Mouse (Mus musculus) large intestine, adult 2 months (tissue): Measurements from ENCODE around the gene Fam114a1. TPM values are rescaled to one million over a fixed set of nuclear protein-coding genes. Genes with fewer than 3 reads are reported as not detected.

Experiments used
- DNase-seq: peaks from one replicate; pipeline ENCODE4 v3.0.0-alpha.2; 2012; ENCODE audit warnings: low read depth, low spot score
- WGBS: fragments of 180-500 bp; shearing (Covaris S2); methylation state at CpG from one replicate; pipeline ENCODE4 v1.1.7; 2018; 5-methylcytosine and 5-hydroxymethylcytosine counted together
- polyA plus RNA-seq: library from polyadenylated mRNA; depleted of rRNA; stranded (reverse); fragments of >200 nt; gene quantifications from 2 replicates; pipeline ENCODE4 v1.2.3, GENCODE M21; 2012; rRNA removed

Gene Fam114a1
- polyA plus RNA-seq, 1 experiment: 16.8 TPM

DNA sequence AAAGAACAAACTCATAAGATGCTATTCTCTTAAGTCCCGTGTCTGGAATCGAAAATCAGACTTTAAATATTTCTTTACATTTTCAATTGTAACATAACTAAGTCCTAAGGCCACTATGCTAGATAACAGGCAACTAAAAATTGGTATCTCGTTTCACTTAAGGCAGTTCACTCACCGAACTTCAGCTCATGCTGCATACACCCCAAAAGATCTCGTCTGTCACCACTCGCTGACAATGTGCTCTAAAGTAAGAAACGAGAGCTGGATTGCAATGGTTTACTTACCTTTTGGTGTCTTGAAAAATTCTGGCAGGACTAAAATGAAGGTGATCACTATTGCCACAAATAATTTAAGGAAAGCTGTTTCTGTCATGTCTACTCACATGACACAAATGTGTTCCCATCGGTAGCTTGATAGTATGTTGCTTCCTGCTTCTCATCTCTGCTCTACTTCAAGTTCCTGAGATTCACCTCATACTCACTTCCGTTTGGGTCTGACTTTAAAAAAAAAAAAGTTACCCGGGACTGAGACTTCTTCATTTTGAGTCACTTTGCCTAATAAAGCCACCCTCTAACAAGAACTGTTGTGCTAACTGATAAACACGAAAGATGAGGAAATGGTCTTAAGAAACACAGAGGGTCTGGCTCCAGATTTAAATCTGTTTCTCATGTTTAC, 121.5 kb downstream of the Fam114a1 start:
- DNase-seq: no peak
- 61% methylated on average over 11 of the region's 11 CpGs for WGBS

Other genes starting within 250 kb of the Fam114a1 start
- gene Klf3, start 166.7 kb upstream of the Fam114a1 start, polyA plus RNA-seq: 45.1 and 103 TPM in 2 replicates
- gene Tlr1, start 36.5 kb upstream of the Fam114a1 start, polyA plus RNA-seq: 6.0 and 7.7 TPM in 2 replicates
- 0.64 and 1.0 TPM in 2 replicates for gene Tlr6, start 10.0 kb upstream of the Fam114a1 start, polyA plus RNA-seq
- 0.62 and 0.69 TPM in 2 replicates for gene Tmem156, start 122.1 kb downstream of the Fam114a1 start, polyA plus RNA-seq
- 8.1 and 11.3 TPM in 2 replicates for gene Klhl5, start 137.5 kb downstream of the Fam114a1 start, polyA plus RNA-seq
- gene Wdr19, start 229.6 kb downstream of the Fam114a1 start, polyA plus RNA-seq: 0.72 and 1.7 TPM in 2 replicates